Mouse (Mus musculus) testis, postnatal 14 days (tissue): ENCODE results near the gene Synpr.

ENCODE experiments used
- DNase-seq: peaks from one replicate; pipeline ENCODE4 v3.0.0; 2021; ENCODE audit warnings: low spot score

Gene Synpr

DNA sequence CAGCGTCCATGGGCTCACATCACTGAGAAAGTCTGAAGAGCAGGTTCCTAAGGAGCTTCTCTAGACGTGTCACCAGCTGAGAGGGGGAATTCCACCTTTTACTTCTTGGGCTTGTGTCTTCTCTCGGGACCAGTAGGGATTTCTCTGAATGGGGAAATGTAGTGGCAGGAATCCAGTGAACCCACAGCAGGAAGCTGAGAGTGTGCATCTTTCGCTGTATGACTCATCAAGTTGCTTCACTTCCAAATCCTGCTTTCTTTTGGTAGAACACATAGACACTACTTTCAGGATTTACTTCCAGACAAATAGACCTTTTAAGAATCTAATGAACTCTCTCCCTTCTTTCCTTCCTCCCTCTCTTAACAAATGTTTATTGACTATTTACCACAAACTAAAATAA lies 266.6 kb downstream of the Synpr start:
- DNase-seq, result no peak

GRCm38 (mm10) chr14:13553616-13554370 lies 269.2 kb downstream of the Synpr start:
- no peak for DNase-seq

DNA sequence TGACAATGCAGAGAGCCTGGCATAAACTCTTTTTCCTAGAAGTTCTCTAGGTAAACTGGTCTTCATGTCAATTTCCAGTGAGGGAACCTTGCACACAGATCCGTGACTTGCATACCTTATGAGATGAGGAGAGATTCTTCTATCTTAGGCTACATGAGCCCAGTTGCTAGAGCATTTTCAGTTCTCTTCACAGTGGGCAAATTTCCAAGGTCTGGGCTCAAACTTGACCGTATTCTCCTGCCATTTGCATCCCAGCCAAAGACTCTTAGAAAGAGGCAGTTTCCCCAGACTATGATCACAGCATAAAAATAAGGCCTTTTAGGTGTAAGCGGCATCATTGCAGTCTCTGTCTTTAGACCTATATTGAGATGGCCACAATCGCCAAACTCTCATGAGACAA lies 270.1 kb downstream of the Synpr start:
- DNase-seq, result no peak

- no peak for DNase-seq
Measured at GRCm38 (mm10) chr14:13558117-13558516, 273.5 kb downstream of the Synpr start.

DNA sequence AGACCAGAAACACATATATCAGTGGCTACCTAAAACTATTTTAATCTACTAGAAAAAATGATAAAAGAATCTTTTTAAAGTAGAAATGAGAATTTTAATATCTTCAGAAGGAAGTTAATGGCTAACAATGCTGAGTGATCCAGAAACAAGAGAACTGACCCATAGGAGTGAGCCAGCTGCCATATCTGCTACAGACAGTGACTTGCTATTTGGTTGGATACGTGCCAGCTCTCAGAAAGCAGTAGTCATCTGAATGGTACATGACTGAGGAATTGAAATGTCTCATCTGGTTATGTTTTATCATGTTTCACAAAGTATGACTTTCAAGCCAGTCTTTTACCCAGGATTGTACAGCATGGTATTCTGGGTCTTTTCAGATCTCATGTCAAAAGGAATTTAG lies 282.7 kb downstream of the Synpr start:
- no peak for DNase-seq

DNA sequence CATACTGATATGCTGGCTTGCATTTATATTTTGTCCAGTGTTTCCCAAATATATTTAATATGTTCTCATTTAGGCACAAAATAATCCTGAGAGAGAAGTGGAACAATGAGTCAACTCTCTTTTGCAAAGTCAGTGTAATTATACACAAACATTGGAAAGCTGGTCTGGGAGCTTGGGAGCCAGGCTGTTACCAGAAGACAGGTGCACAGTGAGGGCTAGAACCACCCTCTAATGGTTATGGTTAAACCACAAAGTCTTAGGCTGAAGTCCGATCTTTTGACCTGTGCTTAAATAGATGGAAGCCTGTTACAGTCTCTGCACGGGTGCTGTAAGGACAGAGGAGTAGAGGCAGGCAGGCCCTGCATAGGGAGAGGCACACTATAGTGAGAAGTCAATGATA lies 283.4 kb downstream of the Synpr start:
- DNase-seq, result no peak

GRCm38 (mm10) chr14:13571941-13572340 lies 287.4 kb downstream of the Synpr start:
- no peak for DNase-seq

DNA sequence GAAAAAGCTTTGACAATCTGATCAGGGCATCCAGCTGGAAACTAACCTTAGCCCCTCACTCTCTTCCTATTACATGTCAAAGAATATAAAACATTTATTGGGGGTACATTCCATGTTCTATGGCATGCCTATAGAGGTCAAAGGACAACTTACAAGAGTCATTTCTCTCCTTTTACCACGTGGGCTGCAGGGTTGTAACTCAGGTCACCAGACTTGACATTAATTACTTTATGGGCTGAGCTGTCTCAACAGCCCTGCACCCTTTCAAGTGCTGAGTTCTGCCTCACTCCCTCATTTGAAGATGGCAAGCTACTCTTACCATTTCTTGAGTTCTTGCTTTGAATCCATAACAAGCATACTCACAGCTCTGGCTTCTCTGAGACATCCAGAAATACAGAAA lies 287.9 kb downstream of the Synpr start:
- DNase-seq, result no peak

GRCm38 (mm10) chr14:13578101-13578500 lies 293.5 kb downstream of the Synpr start:
- DNase-seq, result no peak

GRCm38 (mm10) chr14:13578744-13579143 lies 294.2 kb downstream of the Synpr start:
- no peak for DNase-seq

GRCm38 (mm10) chr14:13593321-13593940 lies 308.9 kb downstream of the Synpr start:
- DNase-seq, result no peak

GRCm38 (mm10) chr14:13596251-13596650 lies 311.7 kb downstream of the Synpr start:
- DNase-seq, result no peak

DNA sequence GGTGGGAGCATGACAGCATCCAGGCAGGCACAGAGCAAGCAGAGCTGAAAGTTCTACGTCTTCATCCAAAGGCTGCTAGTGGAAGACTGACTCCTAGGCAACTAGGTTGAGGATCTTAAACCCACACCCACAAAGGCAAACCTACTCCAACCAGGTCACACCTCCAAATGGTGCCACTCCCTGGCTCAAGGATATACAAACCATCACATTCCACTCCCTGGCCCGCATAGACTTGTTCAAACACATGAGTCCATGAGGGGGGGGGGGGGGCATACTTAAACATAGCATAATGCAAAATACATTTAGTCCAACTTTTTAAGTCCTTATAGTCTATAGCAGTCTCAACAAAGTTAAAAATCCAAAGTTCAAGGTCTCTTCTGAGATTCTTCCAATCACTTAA lies 312.6 kb downstream of the Synpr start:
- no peak for DNase-seq

GRCm38 (mm10) chr14:13620531-13620930 lies 336.0 kb downstream of the Synpr start:
- DNase-seq, result no peak

- DNase-seq, result no peak
Measured at GRCm38 (mm10) chr14:13649865-13650264, 365.3 kb downstream of the Synpr start.

- DNase-seq, result no peak
Measured at GRCm38 (mm10) chr14:13651039-13651438, 366.5 kb downstream of the Synpr start.

GRCm38 (mm10) chr14:13651541-13652298 lies 367.1 kb downstream of the Synpr start:
- DNase-seq, result no peak
